Mouse (Mus musculus) erythroblast, embryonic 14.5 days (primary cell): ENCODE data around the gene Htt. TPM values are rescaled to one million over a fixed set of nuclear protein-coding genes. Genes with fewer than 3 reads are reported as not detected.

Experiments used
- H3K27me3 ChIP-seq: 2 replicates; pipeline ENCODE4 v1.6.1; 2012; ENCODE audit warnings: inconsistent platforms; ENCODE audit not compliant: control insufficient read depth
- H3K36me3 ChIP-seq: 2 replicates; pipeline ENCODE4 v1.6.1; 2012; ENCODE audit warnings: mild to moderate bottlenecking, inconsistent platforms; ENCODE audit not compliant: control insufficient read depth
- H3K4me1 ChIP-seq: 2 replicates; pipeline ENCODE4 v1.6.1; 2012; ENCODE audit warnings: inconsistent platforms; ENCODE audit not compliant: control insufficient read depth
- H3K4me3 ChIP-seq: replicated peaks from 2 replicates; pipeline ENCODE3; 2012; ENCODE audit warnings: moderate library complexity, mild to moderate bottlenecking, inconsistent platforms
- H3K9me3 ChIP-seq: 2 replicates; pipeline ENCODE4 v1.6.1; 2012; ENCODE audit warnings: low read length, inconsistent platforms, mixed read lengths; ENCODE audit not compliant: control insufficient read depth
- GATA1 ChIP-seq: IDR thresholded peaks from 2 replicates; pipeline ENCODE4 v1.6.1; 2012; ENCODE audit warnings: low read length, inconsistent platforms, mixed read lengths
- TAL1 ChIP-seq: IDR thresholded peaks from 3 replicates; pipeline ENCODE4 v1.6.1; 2012; ENCODE audit warnings: low read length, inconsistent platforms, mixed read lengths
- polyA plus RNA-seq: library from polyadenylated mRNA; stranded (reverse); fragments of >175 nt; gene quantifications from 2 replicates; pipeline ENCODE4 v1.2.3, GENCODE M21; 2012

Gene Htt
- polyA plus RNA-seq, 1 experiment: 0.25 TPM

DNA sequence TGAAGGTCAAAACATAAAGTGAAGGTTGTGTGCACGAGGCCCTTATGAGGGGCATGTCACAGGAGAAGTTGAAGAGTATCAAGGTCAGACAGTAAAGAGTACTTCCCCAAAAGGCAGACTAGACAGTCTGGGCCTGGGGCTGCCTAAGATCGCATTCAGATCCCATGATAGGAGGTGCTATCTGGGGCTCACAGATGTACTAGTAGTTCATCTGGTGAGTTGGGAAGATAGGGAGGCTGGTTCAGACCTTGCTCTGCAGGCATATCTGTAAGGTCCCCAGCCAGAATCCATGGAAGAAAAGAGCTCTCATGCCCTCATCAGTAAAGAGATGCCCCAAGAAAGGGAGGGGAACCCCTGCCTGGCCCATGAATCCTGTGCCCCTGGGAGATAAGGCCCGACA lies 157.2 kb downstream of the Htt start:
- TF ChIP-seq GATA1 (no peak), TAL1 (no peak)
- no peaks in the 10 kb centered on the region for H3K27me3 ChIP-seq
- no peaks in the 10 kb centered on the region for H3K9me3 ChIP-seq
- H3K4me1 ChIP-seq: peaks cover 70% of the 10 kb centered on the region
- no peak overlapping the region for H3K4me3 ChIP-seq
- H3K36me3 ChIP-seq: peaks cover 35% of the 10 kb centered on the region

DNA sequence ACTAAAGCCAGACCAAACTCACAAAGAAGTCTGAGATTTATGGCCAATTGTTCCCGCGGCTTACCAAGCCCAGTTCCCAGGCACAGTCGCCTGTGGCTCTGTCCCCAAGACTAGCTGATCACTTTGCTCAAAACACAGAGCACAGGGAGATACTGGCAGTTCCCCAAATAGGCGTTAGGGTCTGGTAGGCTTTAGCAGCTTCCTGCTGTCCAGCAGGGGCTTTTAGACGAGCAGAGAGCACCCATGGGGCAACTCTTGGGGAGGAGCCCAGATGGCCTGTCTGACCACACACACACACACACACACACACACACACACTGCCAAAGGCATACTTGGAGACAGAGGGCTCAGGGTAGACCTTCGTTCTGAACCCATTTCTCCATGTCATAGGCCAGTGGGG lies 161.0 kb downstream of the Htt start:
- Histone ChIP-seq H3K4me1 (peaks cover 65% of the 10 kb centered on the region), H3K27me3 (no peaks in the 10 kb centered on the region), H3K9me3 (no peaks in the 10 kb centered on the region), H3K36me3 (peaks cover 46% of the 10 kb centered on the region), H3K4me3 (no peak overlapping the region)
- TF ChIP-seq TAL1: no peak
- no peak for TF ChIP-seq GATA1

DNA sequence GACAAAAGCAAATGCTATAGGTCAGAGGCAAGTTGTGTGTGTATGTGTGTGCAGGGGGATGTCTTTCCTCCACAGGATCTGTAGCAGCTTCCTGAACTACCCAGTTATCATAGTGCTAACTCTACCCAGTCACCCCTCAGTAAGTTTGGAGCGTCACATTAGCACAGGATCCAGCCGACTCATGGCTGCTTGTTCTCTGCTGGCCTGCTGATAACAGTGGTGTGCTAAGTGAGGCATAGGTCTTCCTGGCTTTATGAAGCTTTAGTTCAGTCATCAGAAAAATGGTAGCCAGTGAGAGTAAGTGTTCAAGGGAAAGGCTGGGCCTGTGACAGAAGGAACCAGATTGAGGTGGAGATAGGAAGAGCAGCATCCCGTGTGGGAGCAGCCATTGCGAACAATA lies 162.4 kb downstream of the Htt start:
- no peak overlapping the region for H3K4me3 ChIP-seq
- peaks cover 46% of the 10 kb centered on the region for H3K36me3 ChIP-seq
- no peaks in the 10 kb centered on the region for H3K9me3 ChIP-seq
- no peaks in the 10 kb centered on the region for H3K27me3 ChIP-seq
- H3K4me1 ChIP-seq: peaks cover 58% of the 10 kb centered on the region
- peak; percentile 61 for TF ChIP-seq TAL1
- peak; percentile 77 for TF ChIP-seq GATA1

DNA sequence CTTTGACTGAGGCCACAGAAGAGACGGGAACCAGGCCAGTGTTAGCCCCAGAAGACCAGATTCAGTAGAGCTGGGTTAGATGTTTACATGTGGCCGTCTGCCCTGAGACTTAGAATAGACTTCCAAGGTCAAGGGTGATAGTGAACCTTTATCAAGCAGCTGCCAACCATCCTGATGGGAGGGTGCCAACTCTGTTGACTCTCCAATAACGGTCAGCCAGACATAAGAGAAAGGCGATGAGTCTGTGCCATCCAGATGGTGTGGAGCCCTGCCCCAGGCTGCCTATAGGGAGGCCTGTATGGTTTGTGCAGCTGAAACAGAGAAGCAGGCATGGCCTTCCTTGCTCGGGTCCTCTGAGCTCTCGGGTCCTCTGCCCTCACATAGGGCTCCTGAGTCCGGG lies 163.0 kb downstream of the Htt start:
- peaks cover 49% of the 10 kb centered on the region for H3K36me3 ChIP-seq
- no peak overlapping the region for H3K4me3 ChIP-seq
- no peaks in the 10 kb centered on the region for H3K9me3 ChIP-seq
- H3K4me1 ChIP-seq: peaks cover 58% of the 10 kb centered on the region
- no peaks in the 10 kb centered on the region for H3K27me3 ChIP-seq
- TF ChIP-seq TAL1: peak; percentile 39; the same call in 2 of the 3 replicates
- TF ChIP-seq GATA1: no peak

DNA sequence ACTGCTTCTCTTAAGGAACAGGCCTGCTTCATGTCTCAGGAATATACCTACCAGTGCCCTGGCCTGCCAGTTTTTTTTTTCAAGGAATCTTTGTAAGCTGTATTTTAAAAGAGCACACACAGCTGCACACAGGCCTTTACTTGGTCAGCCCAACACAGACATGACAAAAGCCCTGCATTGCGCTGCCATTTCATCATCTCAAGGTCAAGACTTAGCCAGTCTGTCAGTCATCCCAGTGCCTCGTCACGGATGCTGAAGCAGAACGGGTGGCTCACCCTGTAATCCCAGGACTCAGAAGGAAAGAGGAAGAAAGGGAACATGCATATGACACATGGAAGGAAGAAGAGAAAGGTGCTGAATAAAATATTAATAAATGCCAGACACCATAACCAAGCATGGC lies 166.1 kb downstream of the Htt start:
- H3K9me3 ChIP-seq: no peaks in the 10 kb centered on the region
- H3K4me1 ChIP-seq: peaks cover 77% of the 10 kb centered on the region
- peaks cover 44% of the 10 kb centered on the region for H3K36me3 ChIP-seq
- H3K4me3 ChIP-seq: no peak overlapping the region
- TF ChIP-seq TAL1: no peak
- no peak for TF ChIP-seq GATA1
- H3K27me3 ChIP-seq: no peaks in the 10 kb centered on the region

DNA sequence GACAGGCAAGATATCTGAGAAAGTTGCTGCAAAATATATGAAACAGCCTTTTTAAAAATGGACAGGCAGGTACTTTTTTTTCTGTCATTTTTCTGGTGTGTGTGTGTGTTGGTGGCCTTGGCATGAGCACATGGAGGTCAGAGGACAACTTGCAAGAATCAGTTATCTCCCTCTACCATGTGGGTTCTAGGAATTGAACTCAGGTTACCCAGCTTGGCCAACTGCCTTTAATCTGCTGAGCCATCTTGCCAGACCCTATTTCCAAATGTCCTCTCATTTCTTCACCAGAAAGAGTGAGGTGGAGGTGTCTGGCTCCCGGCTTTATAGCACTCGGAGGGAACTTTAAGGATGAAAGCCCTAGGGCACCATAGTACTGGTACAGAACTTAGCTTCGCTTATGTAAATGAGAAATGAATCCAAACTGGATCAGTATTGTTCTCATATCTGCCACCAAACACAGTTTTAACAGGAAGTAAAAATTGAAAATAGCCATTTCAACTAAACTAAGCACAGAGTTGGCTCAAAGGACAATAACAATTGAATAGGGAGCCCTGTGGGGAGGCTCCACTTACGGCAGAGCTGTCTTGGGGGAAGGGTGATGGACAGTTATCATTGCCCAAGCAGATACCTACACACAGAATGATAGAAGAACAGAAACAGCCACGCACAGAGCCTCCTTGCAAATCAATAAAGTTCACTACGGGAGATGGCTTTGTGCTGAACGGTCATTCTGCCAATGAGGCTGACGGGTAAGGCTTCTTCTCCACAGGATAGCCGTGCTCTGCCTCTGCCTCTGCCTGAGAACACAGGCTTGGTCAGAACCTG lies 168.8 kb downstream of the Htt start:
- TF ChIP-seq GATA1: peak; percentile 64
- peak; percentile 70 for TF ChIP-seq TAL1
- H3K4me1 ChIP-seq: peaks cover 57% of the 10 kb centered on the region
- H3K36me3 ChIP-seq: peaks cover 17% of the 10 kb centered on the region
- no peaks in the 10 kb centered on the region for H3K27me3 ChIP-seq
- peak overlapping the region; percentile 29 for H3K4me3 ChIP-seq
- H3K9me3 ChIP-seq: no peaks in the 10 kb centered on the region

DNA sequence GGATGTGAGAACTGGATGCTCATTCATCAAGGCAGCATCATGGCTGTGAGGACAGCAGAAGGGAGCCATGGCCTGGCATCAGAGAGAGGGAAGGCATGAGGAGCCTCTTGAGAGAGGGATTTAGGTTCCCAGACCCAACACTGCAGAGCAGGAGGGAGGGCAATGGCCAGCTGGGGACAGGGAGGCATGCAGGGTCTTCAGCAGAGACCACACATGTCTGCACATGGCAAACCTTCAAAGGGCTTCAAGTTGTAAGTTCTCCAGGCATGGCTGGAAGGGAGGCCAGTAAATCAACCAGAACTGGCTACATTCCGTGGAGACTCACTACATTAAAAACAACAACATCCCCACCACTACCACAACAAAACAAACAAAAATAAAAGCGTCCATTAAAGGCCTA lies 169.6 kb downstream of the Htt start:
- peaks cover 58% of the 10 kb centered on the region for H3K4me1 ChIP-seq

DNA sequence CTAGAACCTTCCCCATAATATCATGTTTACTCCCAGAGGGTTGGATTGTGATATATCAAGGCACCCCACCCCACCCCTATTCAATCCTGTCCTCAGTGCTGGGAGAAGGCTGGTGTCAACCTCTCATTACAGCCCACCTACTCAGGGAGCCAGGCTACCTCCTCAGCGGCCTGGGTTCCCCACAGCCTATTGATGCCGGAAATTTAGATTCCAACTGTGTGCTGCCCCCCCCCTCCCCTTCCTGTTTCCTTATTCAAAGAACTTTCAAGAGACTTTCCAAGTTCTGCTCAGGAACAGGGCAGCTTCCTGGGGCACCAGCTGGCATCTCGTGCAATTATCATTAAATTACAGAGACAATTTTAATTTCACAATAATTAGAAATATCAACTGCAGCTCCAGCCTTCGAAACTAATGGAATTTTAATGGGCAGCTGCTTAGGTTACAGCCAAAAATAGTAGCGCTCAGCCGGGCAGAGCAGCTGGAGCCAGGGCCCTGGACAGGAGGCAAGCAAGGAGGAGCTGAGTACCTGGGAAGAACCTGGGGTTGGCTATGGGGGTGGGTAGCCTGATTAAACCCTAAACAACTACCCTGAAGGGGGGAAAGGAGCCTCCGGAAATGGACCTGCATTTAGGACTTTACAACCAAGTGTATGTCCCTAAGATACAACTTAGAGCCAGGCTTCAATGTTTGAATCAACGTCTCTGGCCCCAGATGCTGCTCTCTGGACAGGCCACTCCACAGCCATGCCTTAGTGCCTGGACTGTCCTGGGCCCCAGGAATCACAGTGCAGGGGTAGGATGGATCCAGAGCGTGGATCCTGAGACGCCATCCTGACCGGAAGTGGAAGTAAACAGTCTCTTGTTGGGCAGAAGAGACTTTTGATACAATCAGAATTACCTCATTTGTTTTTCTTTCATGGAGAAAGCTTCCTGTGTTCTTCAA lies 170.2 kb downstream of the Htt start:
- no peak for TF ChIP-seq GATA1
- TF ChIP-seq TAL1: no peak
- H3K4me1 ChIP-seq: peaks cover 62% of the 10 kb centered on the region
- no peaks in the 10 kb centered on the region for H3K27me3 ChIP-seq

More for the DNA sequence above, 169.6 kb downstream of the Htt start:
- peaks cover 13% of the 10 kb centered on the region for H3K36me3 ChIP-seq
- peak overlapping the region; percentile 29 for H3K4me3 ChIP-seq
- H3K27me3 ChIP-seq: no peaks in the 10 kb centered on the region
- TF ChIP-seq TAL1: no peak
- no peak for TF ChIP-seq GATA1
- H3K9me3 ChIP-seq: no peaks in the 10 kb centered on the region

DNA sequence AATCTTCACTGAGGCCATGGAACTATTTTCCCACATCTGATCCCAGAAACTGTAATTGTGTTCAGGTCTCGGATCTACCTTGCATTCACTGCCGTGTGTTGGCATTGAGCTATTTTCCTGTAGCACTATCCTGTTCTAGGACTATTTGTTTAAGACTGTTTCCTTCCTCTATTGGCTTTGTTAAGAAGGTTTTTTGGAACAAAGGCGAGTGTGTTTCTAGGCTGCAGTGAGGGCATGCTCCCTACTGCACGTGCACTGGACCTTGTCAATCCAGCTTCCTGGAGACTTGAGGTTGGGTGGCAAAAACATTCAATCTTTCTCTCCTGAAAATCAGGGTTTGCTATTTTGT lies 170.9 kb downstream of the Htt start:
- Histone ChIP-seq H3K27me3 (no peaks in the 10 kb centered on the region), H3K4me1 (peaks cover 59% of the 10 kb centered on the region), H3K9me3 (no peaks in the 10 kb centered on the region), H3K4me3 (no peak overlapping the region), H3K36me3 (peaks cover 8% of the 10 kb centered on the region; the same call in 1 of the 2 replicates)
- TF ChIP-seq TAL1 (no peak), GATA1 (no peak)

More for the DNA sequence above, 170.2 kb downstream of the Htt start:
- peaks cover 8% of the 10 kb centered on the region; the same call in 1 of the 2 replicates for H3K36me3 ChIP-seq
- H3K9me3 ChIP-seq: no peaks in the 10 kb centered on the region
- no peak overlapping the region for H3K4me3 ChIP-seq
